Mouse (Mus musculus): ENCODE measurements around the gene Jhy. TPM values are rescaled to one million over a fixed set of nuclear protein-coding genes. Genes with fewer than 3 reads are reported as not detected.

The Jhy gene
- polyA plus RNA-seq, 1 experiment = 0.03 TPM

GRCm38 (mm10) chr9:40875431-40875830 lies 88.5 kb downstream of the Jhy start:
- peaks cover 3% of the 10 kb centered on the region; the same call in 1 of the 2 replicates for H3K27me3 ChIP-seq (replicated peaks; ENCODE audit: control insufficient read depth, insufficient read depth, low read length)
- no peak for DNase-seq
- H3K4me1 ChIP-seq (ENCODE audit: control insufficient read depth, insufficient read depth, low read length) = no peaks in the 10 kb centered on the region
- no peaks in the 10 kb centered on the region for H3K36me3 ChIP-seq (ENCODE audit: control insufficient read depth, insufficient read depth, low read length)
- no peak for TF ChIP-seq CTCF (conservative IDR thresholded peaks at IDR 0.05; ENCODE audit: insufficient read depth, insufficient read length, low read depth, low read length)
- no peak for TF ChIP-seq POLR2A (IDR thresholded peaks at IDR 0.05; ENCODE audit: low read depth, low read length)
- 3% methylated on average over 17 of the region's 17 CpGs for WGBS
- no peak overlapping the region for H3K4me3 ChIP-seq (ENCODE audit: insufficient read depth, low read depth, low read length)
- H3K27ac ChIP-seq (ENCODE audit: insufficient read depth, low read depth, low read length) = no peak overlapping the region

GRCm38 (mm10) chr9:40874961-40875360 lies 89.0 kb downstream of the Jhy start:
- Histone ChIP-seq H3K27ac (ENCODE audit: insufficient read depth, low read depth, low read length) (no peak overlapping the region), H3K4me1 (ENCODE audit: control insufficient read depth, insufficient read depth, low read length) (no peaks in the 10 kb centered on the region), H3K27me3 (replicated peaks; ENCODE audit: control insufficient read depth, insufficient read depth, low read length) (peaks cover 3% of the 10 kb centered on the region; the same call in 1 of the 2 replicates), H3K36me3 (ENCODE audit: control insufficient read depth, insufficient read depth, low read length) (no peaks in the 10 kb centered on the region), H3K4me3 (ENCODE audit: insufficient read depth, low read depth, low read length) (no peak overlapping the region)
- 3% methylated on average over 4 of the region's 4 CpGs for WGBS
- TF ChIP-seq CTCF (conservative IDR thresholded peaks at IDR 0.05; ENCODE audit: insufficient read depth, insufficient read length, low read depth, low read length) (no peak), POLR2A (IDR thresholded peaks at IDR 0.05; ENCODE audit: low read depth, low read length) (no peak)
- DNase-seq = no peak

- no peak within 1 kb of the TSS for H3K4me3 ChIP-seq (ENCODE audit: insufficient read depth, low read depth, low read length)
- TF ChIP-seq CTCF (conservative IDR thresholded peaks at IDR 0.05; ENCODE audit: insufficient read depth, insufficient read length, low read depth, low read length) = no peak
- TF ChIP-seq POLR2A (IDR thresholded peaks at IDR 0.05; ENCODE audit: low read depth, low read length) = no peak
- no peaks in the 10 kb centered on the region for H3K4me1 ChIP-seq (ENCODE audit: control insufficient read depth, insufficient read depth, low read length)
- H3K27me3 ChIP-seq (replicated peaks; ENCODE audit: control insufficient read depth, insufficient read depth, low read length) = peaks cover 3% of the 10 kb centered on the region; the same call in 1 of the 2 replicates
- no peak within 1 kb of the TSS for H3K27ac ChIP-seq (ENCODE audit: insufficient read depth, low read depth, low read length)
- no peaks in the 10 kb centered on the region for H3K36me3 ChIP-seq (ENCODE audit: control insufficient read depth, insufficient read depth, low read length)
- WGBS = 4% methylated on average over 32 of the region's 32 CpGs
- DNase-seq = peak; percentile 1
These were observed 90.1 kb downstream of the Jhy start, which contains the start of gene Bsx for GRCm38 (mm10) chr9:40873556-40874470. Gene Bsx (plus strand): TSS chr9:40874127.

GRCm38 (mm10) chr9:40872156-40872478 lies 91.8 kb downstream of the Jhy start:
- peaks cover 3% of the 10 kb centered on the region; the same call in 1 of the 2 replicates for H3K27me3 ChIP-seq (replicated peaks; ENCODE audit: control insufficient read depth, insufficient read depth, low read length)
- 4% methylated on average over 8 of the region's 8 CpGs for WGBS
- DNase-seq = peak; percentile 7
- H3K27ac ChIP-seq (ENCODE audit: insufficient read depth, low read depth, low read length) = no peak overlapping the region
- H3K36me3 ChIP-seq (ENCODE audit: control insufficient read depth, insufficient read depth, low read length) = no peaks in the 10 kb centered on the region
- TF ChIP-seq POLR2A (IDR thresholded peaks at IDR 0.05; ENCODE audit: low read depth, low read length) = no peak
- peak; percentile 18; the same call in 1 of the 2 replicates for TF ChIP-seq CTCF (conservative IDR thresholded peaks at IDR 0.05; ENCODE audit: insufficient read depth, insufficient read length, low read depth, low read length)
- H3K4me3 ChIP-seq (ENCODE audit: insufficient read depth, low read depth, low read length) = peak overlapping the region; percentile 3; the same call in 1 of the 2 replicates
- H3K4me1 ChIP-seq (ENCODE audit: control insufficient read depth, insufficient read depth, low read length) = no peaks in the 10 kb centered on the region

- H3K36me3 ChIP-seq (ENCODE audit: control insufficient read depth, insufficient read depth, low read length) = no peaks in the 10 kb centered on the region
- no peak for DNase-seq
- H3K27ac ChIP-seq (ENCODE audit: insufficient read depth, low read depth, low read length) = no peak overlapping the region
- TF ChIP-seq CTCF (conservative IDR thresholded peaks at IDR 0.05; ENCODE audit: insufficient read depth, insufficient read length, low read depth, low read length) (no peak), POLR2A (IDR thresholded peaks at IDR 0.05; ENCODE audit: low read depth, low read length) (no peak)
- WGBS = 3% methylated on average over 34 of the region's 34 CpGs
- H3K27me3 ChIP-seq (replicated peaks; ENCODE audit: control insufficient read depth, insufficient read depth, low read length) = peaks cover 3% of the 10 kb centered on the region; the same call in 1 of the 2 replicates
- no peaks in the 10 kb centered on the region for H3K4me1 ChIP-seq (ENCODE audit: control insufficient read depth, insufficient read depth, low read length)
- H3K4me3 ChIP-seq (ENCODE audit: insufficient read depth, low read depth, low read length) = peak overlapping the region; percentile 3; the same call in 1 of the 2 replicates
These were observed 92.4 kb downstream of the Jhy start for GRCm38 (mm10) chr9:40871369-40872155.

- Histone ChIP-seq H3K36me3 (ENCODE audit: control insufficient read depth, insufficient read depth, low read length) (no peaks in the 10 kb centered on the region), H3K27me3 (replicated peaks; ENCODE audit: control insufficient read depth, insufficient read depth, low read length) (0 out of 2 replicates have a peak, but pooled peaks cover 1% of the 10 kb centered on the region), H3K27ac (ENCODE audit: insufficient read depth, low read depth, low read length) (no peak overlapping the region), H3K4me1 (ENCODE audit: control insufficient read depth, insufficient read depth, low read length) (no peaks in the 10 kb centered on the region), H3K4me3 (ENCODE audit: insufficient read depth, low read depth, low read length) (no peak overlapping the region)
- 74% methylated on average over 5 of the region's 5 CpGs for WGBS
- DNase-seq = no peak
- TF ChIP-seq CTCF (conservative IDR thresholded peaks at IDR 0.05; ENCODE audit: insufficient read depth, insufficient read length, low read depth, low read length) = no peak
- TF ChIP-seq POLR2A (IDR thresholded peaks at IDR 0.05; ENCODE audit: low read depth, low read length) = no peak
These were observed 93.6 kb downstream of the Jhy start for GRCm38 (mm10) chr9:40870331-40870730.
